Mouse (Mus musculus): ENCODE data around the gene Tshz2.
A peak's percentile ranks its signal among the peaks of the same experiment; 100 is the strongest.

Gene Tshz2

GRCm38 (mm10) chr2:170048831-170049230, 416.0 kb downstream of the Tshz2 start:
- DNase-seq (ENCODE audit: low spot score), result no peak

DNA sequence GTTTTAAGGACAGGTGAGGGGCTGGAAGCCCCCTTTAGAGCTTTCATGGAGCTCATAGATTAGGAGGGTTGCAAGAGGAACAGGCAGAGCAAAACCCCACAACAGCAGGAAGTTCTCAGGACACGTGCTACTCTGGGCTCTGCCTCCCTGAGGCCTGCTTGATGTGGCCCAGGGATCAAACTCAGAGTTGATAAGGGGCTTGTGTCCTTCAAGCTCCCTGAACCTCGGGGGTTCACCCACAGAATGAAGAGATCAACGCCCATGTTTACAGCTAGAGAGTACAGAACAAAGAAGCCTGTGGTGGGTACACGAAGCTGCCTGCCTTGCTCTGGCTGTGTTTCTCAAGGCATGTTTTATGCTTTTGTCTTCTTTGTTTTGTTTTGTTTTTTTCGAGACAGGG, 417.8 kb downstream of the Tshz2 start:
- no peak for DNase-seq (ENCODE audit: low spot score)

GRCm38 (mm10) chr2:170051441-170051840, 418.6 kb downstream of the Tshz2 start:
- no peak for DNase-seq (ENCODE audit: low spot score)

DNA sequence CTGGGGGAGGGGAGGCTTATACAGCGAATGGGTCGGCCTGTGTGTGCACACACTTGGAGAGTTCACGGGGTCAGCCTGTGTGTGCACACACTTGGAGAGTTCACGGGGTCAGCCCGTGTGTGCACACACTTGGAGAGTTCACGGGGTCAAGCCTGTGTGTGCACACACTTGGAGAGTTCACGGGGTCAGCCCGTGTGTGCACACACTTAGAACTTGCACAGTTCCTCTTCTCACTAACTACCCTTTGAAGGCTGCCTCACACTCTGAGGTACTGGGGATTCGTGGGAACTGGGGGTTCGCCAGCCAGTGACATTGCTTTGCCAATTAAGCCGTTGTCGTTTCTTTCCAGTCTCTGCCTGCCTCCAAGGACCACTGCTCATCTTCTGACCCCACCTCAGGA, 422.1 kb downstream of the Tshz2 start:
- no peak for DNase-seq (ENCODE audit: low spot score)

DNA sequence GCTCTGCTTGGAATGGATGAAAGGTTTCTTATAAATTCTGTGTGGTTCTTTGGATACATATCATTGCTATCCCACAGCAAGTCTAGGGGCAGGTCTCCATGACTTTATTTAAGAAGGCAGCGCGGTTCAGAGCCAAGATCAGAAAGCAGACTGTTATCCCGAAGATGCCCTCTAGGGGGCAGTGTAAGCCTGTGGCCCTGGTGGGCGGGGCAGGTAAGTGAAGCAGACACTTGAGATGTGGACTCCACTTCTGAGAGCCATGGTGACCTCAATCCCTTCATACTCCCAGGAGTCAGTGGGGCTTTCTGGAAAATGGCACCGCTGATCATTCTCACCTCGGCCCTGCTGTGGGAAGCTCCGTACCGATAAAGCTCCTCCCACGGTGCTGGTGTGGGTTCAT, 422.6 kb downstream of the Tshz2 start:
- DNase-seq (ENCODE audit: low spot score), result peak; percentile 54

DNA sequence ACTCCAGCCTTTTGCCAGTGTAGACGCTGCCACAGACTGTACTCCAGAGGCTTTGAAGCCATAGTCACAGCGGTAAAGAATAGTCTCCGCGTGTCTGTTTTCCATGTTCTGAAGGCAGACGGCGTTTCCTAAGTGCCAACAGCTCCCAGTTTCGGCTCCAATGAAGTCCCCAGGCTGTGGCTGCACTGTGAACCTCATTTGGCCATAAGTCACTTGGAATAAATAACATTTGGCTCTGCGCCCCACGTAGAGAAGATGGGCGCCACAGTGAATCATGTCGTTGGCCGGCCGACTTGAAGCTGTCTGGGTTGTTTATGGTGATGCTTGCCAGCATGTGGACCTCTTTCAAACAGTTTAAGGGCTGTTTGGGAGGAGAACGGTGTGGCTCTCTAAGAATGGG, 426.0 kb downstream of the Tshz2 start:
- DNase-seq (ENCODE audit: low spot score), result no peak

DNA sequence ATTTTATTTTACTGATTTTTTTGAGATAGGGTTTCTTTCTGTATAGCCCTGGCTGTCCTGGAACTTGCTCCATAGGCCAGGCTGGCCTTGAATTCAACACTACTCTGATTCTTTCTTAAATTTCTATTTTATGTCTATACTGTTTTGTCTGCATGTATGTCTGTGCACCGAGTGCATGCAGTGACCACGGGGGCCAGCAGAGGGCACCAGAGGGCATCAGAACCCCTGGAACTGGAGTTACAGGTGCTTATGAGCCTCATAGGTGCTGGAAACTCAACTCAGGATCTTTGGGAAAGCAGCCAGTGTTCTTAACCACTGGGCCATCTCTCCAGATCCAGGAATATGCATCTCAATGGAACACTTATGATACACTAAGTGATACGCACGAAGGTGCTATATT, 427.3 kb downstream of the Tshz2 start:
- DNase-seq (ENCODE audit: low spot score), result no peak

GRCm38 (mm10) chr2:170062378-170062777, 429.6 kb downstream of the Tshz2 start:
- no peak for DNase-seq (ENCODE audit: low spot score)

GRCm38 (mm10) chr2:170069976-170070375, 437.2 kb downstream of the Tshz2 start:
- no peak for DNase-seq (ENCODE audit: low spot score)

DNA sequence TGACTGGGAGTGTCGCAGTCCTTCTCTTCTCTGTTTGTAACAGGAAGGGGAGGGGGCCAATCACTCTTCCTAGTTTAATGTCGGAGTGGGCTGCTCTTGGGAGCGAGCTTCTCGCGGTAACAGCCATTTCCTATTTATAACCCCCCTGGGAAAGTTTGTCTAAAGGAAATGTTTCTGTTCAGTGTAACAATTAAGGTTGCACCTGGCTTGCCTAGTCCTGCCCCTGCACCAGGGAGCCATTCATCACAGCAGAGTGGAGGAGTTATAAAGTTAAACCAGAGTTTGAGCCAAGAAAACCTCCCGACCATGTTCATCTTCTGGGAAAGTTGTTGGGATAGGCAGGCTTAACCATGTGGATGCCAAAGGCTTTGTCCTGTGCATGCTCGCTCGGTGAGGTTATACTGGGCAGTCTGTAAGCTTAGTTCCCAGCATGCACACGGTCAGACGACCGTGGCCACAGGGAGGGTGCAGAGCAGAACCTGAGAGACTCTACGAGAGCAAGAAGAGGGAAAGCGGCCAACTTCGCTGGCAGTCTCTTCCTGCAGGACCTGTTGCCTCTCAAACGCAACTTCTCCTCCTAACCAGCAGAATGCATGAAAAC, 437.9 kb downstream of the Tshz2 start:
- DNase-seq (ENCODE audit: low spot score), result peak; percentile 54

- DNase-seq (ENCODE audit: low spot score), result no peak
Measured at GRCm38 (mm10) chr2:170076941-170077490, 444.2 kb downstream of the Tshz2 start.

- no peak for DNase-seq (ENCODE audit: low spot score)
Measured at GRCm38 (mm10) chr2:170078041-170078440, 445.2 kb downstream of the Tshz2 start.

DNA sequence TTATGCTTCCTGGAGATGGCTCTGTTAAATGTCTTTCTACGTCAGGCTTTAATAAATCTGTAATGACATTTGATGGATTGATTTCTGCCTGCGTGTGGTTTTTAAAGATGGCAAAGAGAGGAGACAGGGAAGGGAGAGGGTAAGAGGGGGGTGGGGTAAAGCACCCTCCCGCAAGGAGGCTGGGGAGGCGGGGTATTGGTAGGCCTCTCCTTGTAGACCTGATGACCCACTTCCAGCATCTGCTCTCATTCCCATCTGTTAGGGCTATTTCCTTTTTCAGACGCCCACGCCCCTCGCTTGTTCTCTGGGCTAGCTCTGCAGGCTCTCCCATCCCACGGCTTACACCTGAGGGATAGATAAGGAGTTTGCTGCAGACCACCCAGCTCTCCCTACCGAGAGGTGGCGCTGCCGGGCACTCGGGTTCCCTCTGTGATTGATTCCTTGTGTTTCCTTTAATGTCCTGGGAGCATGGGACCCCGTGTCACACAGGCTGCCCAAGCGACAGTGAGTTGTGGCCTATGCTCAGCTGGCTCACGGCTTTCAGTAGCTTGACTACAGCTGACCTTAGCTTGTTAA, 445.7 kb downstream of the Tshz2 start:
- DNase-seq (ENCODE audit: low spot score), result no peak

DNA sequence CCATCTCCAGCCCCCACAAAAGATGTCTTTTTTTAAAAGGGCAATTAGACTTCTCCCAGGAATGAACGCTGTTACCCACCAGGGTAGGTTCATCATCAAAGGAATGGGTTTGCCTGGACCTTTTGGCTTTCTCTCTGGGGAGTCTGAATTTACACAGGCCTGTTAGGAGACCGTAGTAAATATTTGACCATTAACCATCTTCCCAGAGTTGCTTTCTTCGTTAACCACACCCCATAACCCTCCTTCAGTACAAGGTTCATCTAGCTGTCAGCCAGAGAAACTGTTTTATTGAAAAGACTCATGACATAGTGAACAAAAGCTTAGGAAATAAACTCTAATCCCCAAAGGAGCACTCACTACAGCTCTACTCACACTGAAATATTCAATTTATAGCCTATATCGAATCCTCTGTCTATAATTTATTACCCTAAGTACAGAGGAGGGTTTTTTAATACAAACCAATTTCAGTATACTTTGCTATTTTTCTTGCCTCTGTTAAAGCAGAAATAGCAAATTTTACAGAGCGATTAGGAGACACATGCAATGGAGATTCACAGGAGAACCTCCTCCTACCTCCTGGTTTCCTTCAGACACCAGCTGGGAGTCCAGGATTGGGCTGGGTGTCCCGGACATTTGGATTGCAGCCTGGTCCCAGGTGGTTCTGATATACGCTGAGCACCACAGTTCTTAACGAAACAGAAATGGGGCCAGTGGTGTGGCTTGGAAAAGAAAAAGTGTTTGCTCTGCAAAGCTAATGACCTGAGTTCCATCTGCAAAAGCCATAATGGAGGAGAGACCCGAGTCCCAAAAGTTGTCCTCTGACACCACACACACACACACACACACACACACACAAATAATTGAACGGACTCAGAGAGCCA, 459.0 kb downstream of the Tshz2 start:
- no peak for DNase-seq (ENCODE audit: low spot score)

- DNase-seq (ENCODE audit: low spot score), result no peak
Measured at GRCm38 (mm10) chr2:170094220-170094619, 461.4 kb downstream of the Tshz2 start.

DNA sequence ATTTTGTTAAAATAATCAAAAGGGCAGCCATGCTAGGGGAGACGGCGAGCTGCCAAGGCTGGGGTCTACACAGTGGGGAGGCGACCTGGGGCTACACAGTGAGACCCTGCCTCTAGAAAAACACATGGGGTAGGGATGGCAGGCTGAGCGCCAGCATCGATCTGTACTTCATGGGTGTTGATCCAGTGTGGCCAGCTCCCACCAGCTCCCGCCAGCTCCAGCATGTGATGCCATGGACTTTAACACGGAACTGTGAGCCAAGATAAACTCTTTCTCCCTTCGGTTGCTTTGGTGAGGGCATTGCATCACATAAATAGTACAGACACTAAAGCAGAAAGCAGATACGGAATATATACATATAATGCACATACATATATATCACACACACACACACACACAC, 462.1 kb downstream of the Tshz2 start:
- no peak for DNase-seq (ENCODE audit: low spot score)

DNA sequence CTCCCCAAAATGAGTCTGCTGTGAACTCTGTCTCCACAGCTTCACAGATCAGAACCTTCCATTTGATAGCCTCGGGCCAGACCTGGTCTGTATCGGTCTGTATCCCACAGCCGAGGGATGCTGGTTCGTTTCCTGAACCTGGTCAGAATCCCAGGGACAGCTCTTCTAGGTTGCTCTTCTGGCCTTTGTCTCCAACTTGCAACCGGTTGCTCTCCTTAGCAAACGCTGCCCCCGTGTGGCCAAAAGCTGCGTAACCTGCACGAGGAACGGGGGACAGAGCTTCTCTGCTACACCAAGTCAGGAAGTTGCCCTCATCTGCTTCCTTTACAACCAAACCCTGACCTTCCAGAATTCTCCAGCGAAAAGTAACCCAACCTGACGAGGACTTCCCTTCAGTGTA, 468.3 kb downstream of the Tshz2 start:
- peak; percentile 98 for DNase-seq (ENCODE audit: low spot score)

DNA sequence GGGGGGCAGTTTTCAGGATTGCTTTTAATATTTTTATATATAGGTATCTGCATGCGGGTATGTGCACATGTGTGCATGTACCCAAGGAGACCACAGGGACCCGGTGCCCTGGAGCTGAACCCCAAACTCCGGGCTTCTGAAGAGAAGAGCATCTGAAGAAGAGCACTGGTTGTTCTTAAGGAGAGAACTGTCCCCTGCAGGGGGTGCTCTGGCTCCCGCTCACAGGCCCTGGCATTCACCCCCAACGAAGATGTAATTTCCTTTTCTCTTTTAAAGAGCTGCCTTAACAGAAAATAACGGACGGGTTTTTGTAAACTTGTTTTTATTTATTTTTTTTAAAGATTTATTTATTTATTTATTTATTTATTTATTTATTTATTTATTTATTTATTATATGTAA, 469.1 kb downstream of the Tshz2 start:
- no peak for DNase-seq (ENCODE audit: low spot score)

DNA sequence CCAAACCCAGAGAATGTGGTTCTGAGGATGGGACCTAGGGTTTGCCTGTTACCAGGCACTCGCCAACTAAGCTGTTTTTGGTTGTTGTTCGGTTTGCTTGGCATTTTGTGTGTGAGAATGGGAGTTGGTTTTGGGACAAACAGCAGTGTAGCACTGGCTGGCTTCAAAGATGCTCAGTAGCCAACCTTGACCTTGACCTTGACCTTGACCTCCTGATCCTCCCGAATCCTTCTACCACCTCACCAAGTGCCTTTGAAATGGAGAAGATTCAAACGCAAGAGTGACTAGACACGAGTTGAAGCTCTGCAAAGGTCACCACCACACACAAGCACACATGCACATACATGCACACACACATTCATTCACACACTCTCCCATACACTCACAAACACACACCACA, 470.5 kb downstream of the Tshz2 start:
- no peak for DNase-seq (ENCODE audit: low spot score)

DNA sequence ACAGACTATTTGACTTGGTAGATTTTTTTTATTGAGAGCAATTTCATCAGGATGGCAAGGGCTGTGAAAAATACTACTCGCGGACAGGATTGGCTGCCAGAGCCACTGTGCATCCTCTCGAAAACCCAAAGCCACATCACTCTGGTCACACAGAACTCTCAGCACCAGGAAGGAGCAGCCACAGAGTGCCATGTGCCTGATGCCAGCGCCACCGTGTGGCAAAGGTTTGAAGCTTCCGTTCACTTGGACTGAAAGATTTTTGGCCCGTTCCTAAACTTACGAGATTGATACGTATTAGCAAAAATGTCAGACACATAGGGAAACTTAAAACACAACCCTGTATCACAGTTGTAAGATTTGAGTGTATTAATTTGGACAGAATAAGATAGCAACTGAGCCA, 471.0 kb downstream of the Tshz2 start:
- DNase-seq (ENCODE audit: low spot score), result peak; percentile 47

- DNase-seq (ENCODE audit: low spot score), result no peak
Measured at GRCm38 (mm10) chr2:170104396-170104795, 471.6 kb downstream of the Tshz2 start.

DNA sequence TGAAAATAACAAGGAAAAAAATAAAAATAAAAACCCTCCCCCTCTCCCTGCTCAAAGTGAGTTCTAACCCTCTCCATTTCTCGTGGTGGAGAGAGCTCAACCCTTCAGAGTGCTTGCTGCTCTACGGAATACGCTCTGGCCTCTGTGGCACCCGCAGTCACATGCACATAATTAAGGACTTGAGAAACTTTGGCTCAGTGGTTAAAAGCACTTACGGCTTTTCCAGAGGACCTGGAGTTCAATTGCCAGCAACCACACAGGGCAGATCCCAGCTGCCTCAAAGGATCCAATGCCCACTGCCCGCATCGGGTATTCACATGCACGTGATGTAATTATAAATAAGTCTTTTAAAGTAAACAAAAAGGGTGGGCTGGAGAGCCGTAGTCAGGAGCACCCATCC, 473.2 kb downstream of the Tshz2 start:
- no peak for DNase-seq (ENCODE audit: low spot score)

GRCm38 (mm10) chr2:170107791-170108190, 475.0 kb downstream of the Tshz2 start:
- no peak for DNase-seq (ENCODE audit: low spot score)

Data from ovary, postnatal 14 days (tissue).